Mouse (Mus musculus): ENCODE data around the gene Tenm4.
A peak's percentile ranks its signal among the peaks of the same experiment; 100 is the strongest.

Gene Tenm4

GRCm38 (mm10) chr7:96880221-96880944 lies 709.3 kb downstream of the Tenm4 start:
- DNase-seq: no peak

- DNase-seq: no peak
These were observed 712.3 kb downstream of the Tenm4 start for GRCm38 (mm10) chr7:96883297-96883696.

- no peak for DNase-seq
These were observed 716.1 kb downstream of the Tenm4 start for GRCm38 (mm10) chr7:96887088-96887654.

- no peak for DNase-seq
These were observed 718.3 kb downstream of the Tenm4 start for GRCm38 (mm10) chr7:96889061-96890034.

GRCm38 (mm10) chr7:96890035-96890621 lies 719.1 kb downstream of the Tenm4 start:
- no peak for DNase-seq

GRCm38 (mm10) chr7:96890987-96891386 lies 719.9 kb downstream of the Tenm4 start:
- no peak for DNase-seq

- no peak for DNase-seq
These were observed 728.1 kb downstream of the Tenm4 start for GRCm38 (mm10) chr7:96899036-96899569.

- DNase-seq: no peak
These were observed 731.1 kb downstream of the Tenm4 start for GRCm38 (mm10) chr7:96902183-96902582.

- DNase-seq: no peak
These were observed 732.3 kb downstream of the Tenm4 start for GRCm38 (mm10) chr7:96903088-96903985.

- no peak for DNase-seq
These were observed 733.4 kb downstream of the Tenm4 start for GRCm38 (mm10) chr7:96904442-96904841.

GRCm38 (mm10) chr7:96904936-96905335 lies 733.9 kb downstream of the Tenm4 start:
- DNase-seq: no peak

- no peak for DNase-seq
These were observed 734.4 kb downstream of the Tenm4 start for GRCm38 (mm10) chr7:96905422-96905821.

- DNase-seq: no peak
These were observed 735.2 kb downstream of the Tenm4 start for GRCm38 (mm10) chr7:96906216-96906615.

- no peak for DNase-seq
These were observed 737.1 kb downstream of the Tenm4 start for GRCm38 (mm10) chr7:96907971-96908680.

GRCm38 (mm10) chr7:96909856-96910255 lies 738.8 kb downstream of the Tenm4 start:
- no peak for DNase-seq

- no peak for DNase-seq
These were observed 739.4 kb downstream of the Tenm4 start for GRCm38 (mm10) chr7:96910310-96910960.

- peak; percentile 75 to 82 for DNase-seq
These were observed 743.0 kb downstream of the Tenm4 start for GRCm38 (mm10) chr7:96914031-96914430.

- peak; percentile 65 to 70 for DNase-seq
These were observed 744.5 kb downstream of the Tenm4 start for GRCm38 (mm10) chr7:96915452-96916105.

GRCm38 (mm10) chr7:96920447-96921095 lies 749.5 kb downstream of the Tenm4 start:
- DNase-seq: no peak
